Mouse (Mus musculus) midbrain, embryonic 11.5 days (tissue): ENCODE measurements around the gene Fcho1. TPM values are rescaled to one million over a fixed set of nuclear protein-coding genes. Genes with fewer than 3 reads are reported as not detected.
"Not testable (repeated sequence)": the region's sequence is repeated elsewhere in the genome, so short reads cannot be mapped to it uniquely, and the experiment has no call there.

ENCODE experiments used
- ATAC-seq: fragments of 200-750 bp; cut with Nextera tagmentation; 2 replicates; pipeline ENCODE4 v1.8.0; 2017; ENCODE audit warnings: moderate TSS enrichment, moderate library complexity; ENCODE audit not compliant: low FRiP score
- DNase-seq: peaks from one replicate; pipeline ENCODE4 v3.0.0; 2015; ENCODE audit warnings: low spot score; ENCODE audit errors: missing footprints
- H3K27ac ChIP-seq: fragments of 300-500 bp; sonication (generic); 2 replicates; pipeline ENCODE4 v1.5.1; 2014; ENCODE audit warnings: low read depth, low read length
- H3K27me3 ChIP-seq: fragments of 300-500 bp; sonication (generic); 2 replicates; pipeline ENCODE4 v1.6.1; 2014; ENCODE audit warnings: mild to moderate bottlenecking, low read length, moderate library complexity, mixed read lengths; ENCODE audit not compliant: control insufficient read depth, insufficient read depth
- H3K36me3 ChIP-seq: fragments of 300-500 bp; sonication (generic); 2 replicates; pipeline ENCODE4 v1.6.1; 2014; ENCODE audit warnings: mild to moderate bottlenecking, low read length, moderate library complexity, mixed read lengths; ENCODE audit not compliant: control insufficient read depth, insufficient read depth
- H3K4me1 ChIP-seq: fragments of 300-500 bp; sonication (generic); 2 replicates; pipeline ENCODE4 v1.6.1; 2014; ENCODE audit warnings: low read length; ENCODE audit not compliant: control insufficient read depth, insufficient read depth
- H3K4me2 ChIP-seq: fragments of 300-500 bp; sonication (generic); 2 replicates; pipeline ENCODE4 v1.6.1; 2014; ENCODE audit warnings: mild to moderate bottlenecking, moderate library complexity
- H3K4me3 ChIP-seq: fragments of 300-500 bp; sonication (generic); 2 replicates; pipeline ENCODE4 v1.5.1; 2014; ENCODE audit warnings: low read depth, low read length
- H3K9ac ChIP-seq: fragments of 300-500 bp; sonication (generic); 2 replicates; pipeline ENCODE4 v1.6.1; 2014; ENCODE audit warnings: low read length
- H3K9me3 ChIP-seq: fragments of 300-500 bp; sonication (generic); 2 replicates; pipeline ENCODE4 v1.6.1; 2016; ENCODE audit warnings: low read length; ENCODE audit not compliant: control insufficient read depth
- WGBS: fragments of 180-500 bp; shearing (Covaris S2); extraction: QIAGEN DNeasy Blood & Tissue Kit; methylation state at CpG from one replicate; pipeline ENCODE4 v1.1.7; 2014; 5-methylcytosine and 5-hydroxymethylcytosine counted together
- polyA plus RNA-seq: library from polyadenylated mRNA; unstranded; fragments of >200 nt; fragmentation: Nextera tagmentation; extraction: Ambion mirVana; gene quantifications from 2 replicates; pipeline ENCODE4 v1.2.1, GENCODE M21; 2014

The Fcho1 gene
- polyA plus RNA-seq, 1 experiment from 2014 or later = 15.3 TPM

DNA sequence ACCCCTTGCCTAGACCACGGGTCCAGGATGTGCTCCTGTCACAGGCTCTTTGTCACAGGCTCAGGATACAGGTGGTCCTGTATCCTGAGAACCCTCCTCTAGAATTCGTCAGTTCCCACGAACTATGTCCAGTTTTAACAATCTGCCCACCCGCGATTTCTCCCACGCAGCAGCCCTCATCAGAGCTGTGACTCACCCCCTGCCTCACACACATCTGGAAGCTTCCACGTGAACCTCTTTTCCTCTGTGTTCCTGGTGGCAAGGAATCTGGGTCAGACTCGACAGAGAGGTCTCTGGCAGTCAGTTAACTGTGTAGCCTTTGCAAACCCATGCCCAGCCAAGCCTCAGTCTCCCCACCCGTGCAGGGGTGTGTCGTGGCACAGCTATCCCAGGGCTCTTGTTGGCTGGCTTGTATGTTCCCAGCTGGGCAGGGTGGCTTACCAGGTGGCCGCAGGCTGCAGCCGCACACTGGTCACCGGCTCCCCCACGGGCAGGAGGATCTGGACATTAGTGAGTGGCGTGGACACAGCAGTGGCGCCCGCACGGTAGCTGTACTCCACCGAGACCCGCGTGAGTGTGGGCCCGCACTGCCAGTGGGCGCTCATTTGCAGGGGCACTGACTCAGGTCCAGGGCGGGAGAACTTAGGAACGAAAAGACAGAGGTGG lies 16.2 kb downstream of the Fcho1 start:
- 35% methylated on average over 25 of the region's 25 CpGs for WGBS

DNA sequence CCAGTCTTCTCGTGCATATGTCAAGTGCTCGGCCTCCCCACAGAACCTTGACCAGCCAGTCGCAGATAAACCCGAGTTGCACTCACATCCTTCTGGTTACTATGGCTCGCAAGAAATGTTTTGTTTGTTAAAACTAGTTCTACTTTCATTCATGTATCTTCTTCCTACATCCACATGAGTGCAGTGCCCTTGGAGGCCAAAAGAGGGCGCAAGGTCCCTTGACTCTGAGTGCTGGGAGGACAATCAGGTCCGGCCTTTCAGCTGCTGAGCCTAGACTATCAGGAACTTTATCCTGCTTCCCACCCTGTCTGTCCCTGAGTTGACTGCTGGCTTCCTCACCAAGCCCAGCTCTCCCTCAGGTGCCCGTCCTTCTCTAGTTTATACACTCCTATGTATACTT lies 17.6 kb downstream of the Fcho1 start:
- 35% methylated on average over 8 of the region's 8 CpGs for WGBS
- H3K4me3 ChIP-seq = no peak overlapping the region
- peaks cover 2% of the 10 kb centered on the region; the same call in 1 of the 2 replicates for H3K4me1 ChIP-seq
- no peaks in the 10 kb centered on the region for H3K9me3 ChIP-seq
- H3K36me3 ChIP-seq = no peaks in the 10 kb centered on the region
- H3K9ac ChIP-seq = no peak overlapping the region
- H3K27ac ChIP-seq = no peak overlapping the region
- ATAC-seq (no peak), DNase-seq (peak; percentile 95)
- peaks cover 13% of the 10 kb centered on the region for H3K27me3 ChIP-seq
- H3K4me2 ChIP-seq = no peak overlapping the region

More for the DNA sequence above, 16.2 kb downstream of the Fcho1 start:
- peaks cover 11% of the 10 kb centered on the region for H3K27me3 ChIP-seq
- no peaks in the 10 kb centered on the region for H3K9me3 ChIP-seq
- no peak overlapping the region for H3K4me3 ChIP-seq
- DNase-seq = no peak
- H3K36me3 ChIP-seq = no peaks in the 10 kb centered on the region
- H3K4me1 ChIP-seq = peaks cover 2% of the 10 kb centered on the region; the same call in 1 of the 2 replicates
- H3K4me2 ChIP-seq = 0 out of 2 replicates have a peak overlapping the region, but pooled peaks have one; percentile 9
- H3K9ac ChIP-seq = no peak overlapping the region
- no peak overlapping the region for H3K27ac ChIP-seq
- ATAC-seq = peak; percentile 61

DNA sequence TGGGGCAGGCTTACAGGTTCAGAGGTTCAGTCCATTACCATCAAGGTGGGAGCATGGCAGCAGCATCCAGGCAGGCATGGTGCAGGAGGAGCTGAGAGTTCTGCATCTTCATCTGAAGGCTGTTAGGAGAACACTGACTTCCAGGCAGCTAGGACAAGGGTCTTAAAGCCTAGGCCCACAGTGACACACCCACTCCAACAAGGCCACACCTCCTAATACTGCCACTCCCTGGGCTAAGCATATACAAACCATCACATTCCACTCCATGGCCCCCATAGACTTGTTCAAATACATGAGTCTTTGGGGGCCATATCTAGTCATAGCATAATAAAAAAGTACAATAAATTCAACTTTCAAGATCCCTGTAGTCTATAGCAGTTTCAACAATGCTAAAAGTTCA lies 22.1 kb downstream of the Fcho1 start:
- not testable (repeated sequence) for DNase-seq, H3K4me1 ChIP-seq, H3K36me3 ChIP-seq, ATAC-seq, H3K27ac ChIP-seq, H3K4me2 ChIP-seq, H3K4me3 ChIP-seq, H3K9me3 ChIP-seq, H3K9ac ChIP-seq
- H3K27me3 ChIP-seq = peaks cover 36% of the 10 kb centered on the region

DNA sequence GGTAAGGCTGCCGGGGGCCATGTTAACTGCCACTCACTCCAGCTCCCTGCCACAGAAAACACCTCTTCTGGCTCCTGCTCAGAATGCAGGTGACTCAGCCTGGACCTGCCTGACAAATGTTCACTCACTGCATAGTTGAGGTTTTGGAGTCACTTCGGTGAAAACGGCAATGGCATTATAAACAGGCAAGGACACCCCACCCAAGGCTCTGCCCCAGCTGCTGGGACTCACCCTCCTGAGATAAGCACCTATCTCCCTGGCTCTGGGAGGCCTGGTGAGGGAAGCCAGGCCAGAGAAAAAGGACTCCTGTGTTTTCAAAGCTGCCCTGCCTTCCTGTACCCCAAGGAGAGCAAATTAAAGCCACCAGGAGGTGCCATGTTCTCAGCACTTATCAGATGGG lies 22.6 kb downstream of the Fcho1 start:
- DNase-seq (no peak), ATAC-seq (no peak)
- WGBS = 77% methylated on average over 3 of the region's 3 CpGs
- Histone ChIP-seq H3K9ac (no peak overlapping the region), H3K36me3 (no peaks in the 10 kb centered on the region), H3K27ac (no peak overlapping the region), H3K4me1 (no peaks in the 10 kb centered on the region), H3K4me3 (no peak overlapping the region), H3K4me2 (no peak overlapping the region), H3K27me3 (peaks cover 35% of the 10 kb centered on the region), H3K9me3 (no peaks in the 10 kb centered on the region)

GRCm38 (mm10) chr8:71702087-71702432 lies 23.5 kb downstream of the Fcho1 start:
- WGBS = 38% methylated on average over 4 of the region's 4 CpGs
- Histone ChIP-seq H3K27me3 (peaks cover 35% of the 10 kb centered on the region), H3K36me3 (no peaks in the 10 kb centered on the region), H3K9me3 (no peaks in the 10 kb centered on the region), H3K4me3 (no peak overlapping the region), H3K27ac (no peak overlapping the region), H3K4me2 (no peak overlapping the region), H3K9ac (no peak overlapping the region), H3K4me1 (no peaks in the 10 kb centered on the region)
- no peak for DNase-seq
- ATAC-seq = 0 out of 2 replicates have a peak, but pooled peaks have one; percentile 14

DNA sequence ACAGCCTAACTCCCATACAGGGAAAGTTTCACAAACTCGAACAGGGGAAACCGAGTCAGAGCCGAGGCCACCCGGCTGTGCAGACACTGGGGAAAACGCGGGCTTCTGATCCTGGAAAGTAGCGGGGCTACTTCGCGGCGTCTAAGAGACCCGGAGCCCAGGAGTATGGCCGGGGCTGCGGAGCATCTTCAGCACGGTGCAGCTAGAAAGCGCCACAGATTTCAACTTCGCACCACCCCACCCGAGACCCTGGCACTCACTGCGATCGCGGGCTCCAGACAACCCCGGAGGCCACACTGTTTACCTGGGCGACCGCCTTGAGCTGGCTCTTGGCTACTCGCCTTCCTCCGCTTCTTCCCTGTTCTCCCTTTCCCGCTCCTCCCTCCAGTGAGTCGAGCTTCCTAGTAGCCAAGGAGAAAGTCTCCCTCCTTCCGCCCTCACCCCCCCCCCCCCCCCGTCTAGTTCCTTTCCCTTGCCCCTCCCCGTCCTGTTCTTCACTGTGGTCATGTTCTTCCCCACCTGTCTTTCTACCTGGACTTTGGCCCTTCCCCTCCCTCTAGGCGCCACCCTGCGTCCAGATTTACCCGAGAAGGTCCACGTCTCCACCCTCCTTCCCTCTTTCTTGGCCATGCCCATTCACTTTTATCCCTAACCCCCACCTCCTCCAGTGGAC lies 24.0 kb downstream of the Fcho1 start, which contains the start of gene B3gnt3:
Gene B3gnt3 (minus strand): TSS at position 376 of the 673 bp plus-strand sequence.
- H3K4me3 ChIP-seq = no peak within 1 kb of the TSS
- no peaks in the 10 kb centered on the region for H3K36me3 ChIP-seq
- WGBS = 19% methylated on average over 31 of the region's 34 CpGs
- DNase-seq (peak; percentile 85), ATAC-seq (no peak)
- no peak within 1 kb of the TSS for H3K4me2 ChIP-seq
- H3K9me3 ChIP-seq = no peaks in the 10 kb centered on the region
- no peaks in the 10 kb centered on the region for H3K4me1 ChIP-seq
- no peak within 1 kb of the TSS for H3K9ac ChIP-seq
- H3K27ac ChIP-seq = no peak within 1 kb of the TSS
- peaks cover 35% of the 10 kb centered on the region for H3K27me3 ChIP-seq

DNA sequence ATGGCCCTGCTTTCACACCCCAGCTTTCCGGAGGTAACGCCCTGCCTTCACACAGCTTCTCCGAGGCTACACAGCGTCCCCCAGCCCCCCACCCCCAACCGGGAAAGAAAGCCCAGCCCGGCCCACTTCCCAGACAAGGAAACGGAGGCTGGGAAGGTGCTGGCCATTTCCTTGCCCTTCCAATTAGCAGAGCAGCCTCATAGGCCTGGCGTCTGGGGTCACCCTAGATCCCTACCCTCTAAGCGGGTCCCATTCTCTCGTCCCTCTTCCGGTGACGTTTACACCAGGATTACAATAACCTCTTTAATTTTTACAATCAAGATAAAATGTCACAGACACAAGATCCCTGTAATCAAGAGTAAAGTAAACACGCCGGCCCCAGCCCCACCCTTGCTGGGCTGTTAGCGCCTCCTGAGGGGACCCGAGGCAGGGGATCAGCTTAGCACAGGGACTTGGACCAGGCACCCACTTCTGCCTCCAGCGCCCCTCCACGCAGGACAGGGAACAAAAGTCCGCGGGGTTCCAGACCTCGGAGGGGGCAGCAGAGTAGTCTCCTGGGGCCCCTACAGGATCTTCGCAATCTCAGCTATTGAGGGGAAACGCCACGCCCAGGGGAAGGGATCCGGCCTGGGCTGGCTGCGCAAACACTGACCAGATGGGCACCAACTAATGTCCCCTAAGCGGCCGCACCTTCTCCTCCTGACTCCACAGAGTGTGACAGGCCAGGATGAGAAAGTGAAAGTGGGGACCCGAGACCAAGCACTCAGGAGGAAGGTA lies 24.8 kb downstream of the Fcho1 start:
- 10% methylated on average over 29 of the region's 29 CpGs for WGBS
- no peak overlapping the region for H3K9ac ChIP-seq
- DNase-seq = peak; percentile 88
- no peaks in the 10 kb centered on the region for H3K9me3 ChIP-seq
- no peaks in the 10 kb centered on the region for H3K4me1 ChIP-seq
- no peak overlapping the region for H3K4me2 ChIP-seq
- H3K36me3 ChIP-seq = no peaks in the 10 kb centered on the region
- H3K4me3 ChIP-seq = no peak overlapping the region
- peaks cover 35% of the 10 kb centered on the region for H3K27me3 ChIP-seq
- no peak for ATAC-seq
- H3K27ac ChIP-seq = no peak overlapping the region

DNA sequence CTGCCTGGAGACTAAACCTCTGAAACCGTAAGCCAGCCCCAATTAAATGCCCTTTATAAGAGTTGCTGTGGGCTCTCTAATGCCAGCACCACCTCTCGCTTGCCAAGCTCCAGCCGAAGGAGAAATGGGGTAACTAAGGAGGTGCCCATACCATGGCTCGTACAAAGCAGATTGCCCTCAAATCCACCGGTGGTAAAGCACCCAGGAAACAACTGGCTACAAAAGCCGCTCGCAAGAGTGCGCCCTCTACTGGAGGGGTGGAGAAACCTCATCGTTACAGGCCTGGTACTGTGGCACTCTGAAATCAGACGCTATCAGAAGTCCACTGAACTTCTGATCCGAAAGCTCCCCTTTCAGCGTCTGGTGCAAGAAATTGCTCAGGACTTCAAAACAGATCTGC lies 30.1 kb downstream of the Fcho1 start:
- not testable (repeated sequence) for H3K4me3 ChIP-seq, H3K9ac ChIP-seq, H3K4me1 ChIP-seq, H3K27ac ChIP-seq, H3K4me2 ChIP-seq, H3K9me3 ChIP-seq, H3K36me3 ChIP-seq, ATAC-seq
- H3K27me3 ChIP-seq = peaks cover 60% of the 10 kb centered on the region
- peak; percentile 84 for DNase-seq
- 61% methylated on average over 12 of the region's 12 CpGs for WGBS
